Mouse (Mus musculus): ENCODE results near the gene Ltbp3.

DNA sequence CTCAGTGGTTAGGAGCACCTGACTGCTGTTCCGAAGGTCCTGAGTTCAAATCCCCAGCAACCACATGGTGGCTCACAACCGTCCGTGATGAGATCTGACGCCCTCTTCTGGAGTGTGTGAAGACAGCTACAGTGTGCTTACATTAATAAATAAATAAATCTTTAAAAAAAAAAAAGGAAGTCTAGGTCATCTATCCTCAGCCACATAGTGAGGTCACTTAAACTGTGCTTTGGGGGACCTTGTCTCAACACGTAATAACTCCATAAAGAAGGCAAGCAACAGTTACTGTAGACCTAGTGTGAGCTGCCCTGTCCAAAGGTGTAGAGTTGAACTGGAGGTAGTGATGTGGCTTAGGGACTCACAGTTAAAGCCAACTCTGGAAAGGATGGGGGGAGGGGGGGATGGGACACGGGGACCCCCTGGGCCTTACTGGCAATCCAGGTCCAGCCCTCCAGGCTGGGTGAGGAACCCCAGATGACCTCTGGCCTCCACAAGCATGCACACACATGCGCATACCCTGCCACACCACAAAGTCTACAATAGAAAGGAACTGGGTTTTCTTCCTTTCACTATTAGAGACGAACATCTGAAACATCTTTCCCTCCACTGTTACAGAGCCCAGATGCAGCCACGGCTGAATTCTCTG lies 36.8 kb downstream of the Ltbp3 start:
- TF ChIP-seq CTCF (IDR thresholded peaks at IDR 0.05; ENCODE audit: insufficient read depth, low read depth, low read length) (no peak), POLR2A (IDR thresholded peaks at IDR 0.05; ENCODE audit: insufficient read depth, low read depth, low read length) (no peak)

All from olfactory bulb, adult 2 months (tissue).